Mouse (Mus musculus) urinary bladder, postnatal 36 days (tissue): ENCODE results near the gene Vmn2r77.
A peak's percentile ranks its signal among the peaks of the same experiment; 100 is the strongest.
"Not testable (repeated sequence)": the region's sequence is repeated elsewhere in the genome, so short reads cannot be mapped to it uniquely, and the experiment has no call there.

Experiments used
- DNase-seq, 2 experiments: peaks; one replicate each; pipeline ENCODE4 v3.0.0; 2022; ENCODE audit warnings: low spot score in 2 of 2, mixed read lengths in 1 of 2

The Vmn2r77 gene

GRCm38 (mm10) chr7:86794727-86795126 is at the start of gene Vmn2r77:
Vmn2r77 (plus strand) TSS chr7:86795027.
- DNase-seq, result no peak

DNA sequence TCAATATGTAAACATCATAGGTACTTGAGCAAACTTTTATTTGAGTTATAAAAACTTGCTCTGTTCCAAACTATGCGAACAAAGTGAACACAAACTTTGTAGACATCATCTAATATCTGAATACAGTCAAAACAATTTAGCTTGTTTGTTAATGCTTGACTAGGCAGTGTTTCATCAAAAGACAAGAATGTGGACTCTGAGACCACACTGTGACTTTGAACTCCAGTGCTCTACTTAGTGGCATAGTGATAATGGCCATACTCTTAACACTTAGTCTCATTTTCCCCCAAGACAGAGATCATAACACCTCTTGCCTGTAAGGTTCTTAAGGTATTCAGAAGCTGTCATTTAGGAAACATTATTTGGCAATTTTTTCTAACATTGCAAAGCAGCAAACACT is 34.1 kb upstream of the Vmn2r77 start:
- no peak for DNase-seq

DNA sequence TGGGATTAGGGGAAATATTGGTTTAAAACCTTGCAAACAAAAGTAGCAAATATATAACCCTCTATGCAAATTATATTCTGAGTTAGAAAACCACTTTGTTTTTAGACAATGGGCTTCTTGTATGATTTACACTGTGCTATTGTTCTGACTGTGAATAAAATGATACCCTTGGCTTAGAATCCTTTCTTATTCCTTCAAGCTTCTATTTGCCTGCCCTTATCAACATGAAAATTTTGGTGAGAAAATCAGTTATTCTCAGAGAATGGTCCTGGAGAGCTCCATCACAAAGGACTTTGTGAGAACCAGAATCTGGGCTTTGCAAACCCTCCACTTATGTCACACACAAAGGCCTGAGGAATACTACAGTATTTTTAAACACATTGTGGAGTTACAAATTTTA is 30.2 kb upstream of the Vmn2r77 start:
- DNase-seq, result no peak

- DNase-seq, result no peak
Observed at GRCm38 (mm10) chr7:86771621-86772020, 23.2 kb upstream of the Vmn2r77 start.

DNA sequence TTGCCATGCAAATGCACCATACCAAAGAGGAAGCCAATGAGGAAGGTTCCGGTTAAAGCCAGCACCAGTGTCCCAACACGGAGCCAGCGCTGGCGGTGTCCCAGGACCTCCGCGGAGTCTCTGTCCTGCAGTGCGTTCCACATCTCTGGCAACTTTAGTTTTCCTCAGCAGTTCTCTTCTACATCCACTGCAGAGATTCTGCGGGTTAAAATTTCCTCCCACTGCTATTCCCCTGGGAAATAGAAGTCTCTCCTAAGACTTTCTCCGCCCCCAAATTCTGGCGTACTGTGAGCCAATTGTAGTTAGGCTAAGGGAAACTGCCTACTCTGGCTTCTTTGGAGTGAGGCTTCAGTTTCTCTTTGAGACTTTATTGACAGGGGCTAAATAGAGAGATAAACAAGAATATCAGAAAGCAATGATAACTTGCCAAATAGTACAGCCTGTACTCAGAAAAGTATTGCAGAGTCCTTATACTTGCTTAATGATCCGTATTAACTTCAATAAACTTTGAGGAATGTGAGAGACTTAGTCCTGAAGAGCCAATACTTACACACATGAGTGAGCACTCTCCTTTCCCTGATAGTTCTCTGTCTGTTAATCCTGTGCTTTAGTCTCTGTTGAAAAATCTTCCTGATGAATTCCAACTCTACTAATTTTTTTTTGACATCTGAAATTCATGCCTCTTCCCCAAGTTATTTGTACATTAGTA is 19.1 kb upstream of the Vmn2r77 start, which contains the start of gene Folh1:
Folh1 (minus strand) TSS at position 327 of the 709 bp plus-strand sequence.
- DNase-seq, result peak in 1 of 2 experiments; percentile 5

DNA sequence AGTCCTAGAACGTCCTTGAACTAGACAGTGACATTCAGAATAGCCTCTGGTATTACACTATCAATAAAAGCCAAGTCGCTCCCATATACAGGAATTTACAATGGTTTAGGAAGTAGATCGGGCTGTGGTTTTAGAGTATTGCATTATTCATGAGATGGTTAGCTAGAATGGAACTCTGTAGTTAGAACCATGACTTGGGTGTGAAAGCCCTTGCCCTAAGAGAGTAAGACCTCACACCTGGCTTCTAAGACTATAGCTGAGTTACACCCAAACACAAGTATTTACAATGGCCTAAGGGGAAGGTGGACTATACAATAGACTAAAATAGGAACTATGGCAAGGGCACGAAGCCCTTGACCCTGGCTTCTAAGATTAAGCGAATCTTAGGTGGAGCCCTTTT is 20.4 kb downstream of the Vmn2r77 start:
- not testable (repeated sequence) for DNase-seq

DNA sequence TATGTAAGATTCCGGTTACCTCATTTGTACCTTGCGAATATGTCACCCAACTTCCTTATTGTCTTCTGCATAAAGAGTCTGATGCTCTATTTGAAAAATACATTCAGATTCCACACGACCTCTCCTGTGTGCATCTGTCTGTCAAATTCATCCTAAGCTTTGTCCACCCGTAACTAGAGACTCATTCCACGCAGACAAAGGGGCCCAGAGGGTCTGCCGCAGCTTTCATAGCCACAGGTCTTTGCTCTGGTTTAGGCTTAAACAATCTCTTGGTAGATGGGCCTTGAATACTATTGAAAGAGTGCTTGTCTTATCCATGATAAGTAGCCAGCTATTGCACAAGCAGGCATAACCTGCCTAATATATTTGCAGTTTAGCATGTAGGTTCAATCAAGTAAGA is 20.9 kb downstream of the Vmn2r77 start:
- DNase-seq, result not testable (repeated sequence)

- no peak for DNase-seq
Observed at GRCm38 (mm10) chr7:86816466-86816865, 21.6 kb downstream of the Vmn2r77 start.
